Mouse (Mus musculus) adrenal gland, postnatal 14 days (tissue): ENCODE results near the gene Olfr506. TPM values are rescaled to one million over a fixed set of nuclear protein-coding genes. Genes with fewer than 3 reads are reported as not detected.
"Not testable (repeated sequence)": the region's sequence is repeated elsewhere in the genome, so short reads cannot be mapped to it uniquely, and the experiment has no call there.

Experiments used
- DNase-seq: peaks from one replicate; pipeline ENCODE4 v3.0.0; 2021; ENCODE audit warnings: mixed read lengths
- long read RNA-seq, 2 experiments: library from polyadenylated mRNA; stranded (forward); transcript quantifications; one replicate each; pipeline ENCODE4 v2.0.0; 2021
- total RNA-seq: library from RNA; stranded (reverse); gene quantifications from 2 replicates; pipeline ENCODE4 v1.2.3, GENCODE M21; 2021

The Olfr506 gene
- not detected in 2 replicates for total RNA-seq
- long read RNA-seq, experiment 1: 0 reads
- long read RNA-seq, experiment 2: 0 reads

DNA sequence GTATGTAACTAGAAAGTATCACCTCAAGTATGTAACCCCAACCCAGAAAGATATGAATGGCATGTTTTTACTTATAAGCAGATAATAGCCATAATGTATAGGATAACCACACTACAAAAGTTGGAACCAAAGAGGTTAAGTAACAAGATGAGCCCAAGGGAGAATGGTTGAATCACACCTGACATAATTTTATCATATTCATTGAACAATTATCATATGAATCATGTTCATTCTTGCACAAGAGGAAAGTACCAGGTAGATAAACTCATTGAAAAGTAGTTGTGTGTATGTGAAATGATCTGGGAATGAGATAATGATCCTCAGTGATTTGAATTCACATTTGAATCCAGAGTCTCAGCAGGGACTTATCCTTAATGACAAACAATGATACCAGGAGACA is at the start of gene Olfr506:
TSS of gene Olfr506 (plus strand) at position 301 of the 400 bp plus-strand sequence.
- no peak for DNase-seq

DNA sequence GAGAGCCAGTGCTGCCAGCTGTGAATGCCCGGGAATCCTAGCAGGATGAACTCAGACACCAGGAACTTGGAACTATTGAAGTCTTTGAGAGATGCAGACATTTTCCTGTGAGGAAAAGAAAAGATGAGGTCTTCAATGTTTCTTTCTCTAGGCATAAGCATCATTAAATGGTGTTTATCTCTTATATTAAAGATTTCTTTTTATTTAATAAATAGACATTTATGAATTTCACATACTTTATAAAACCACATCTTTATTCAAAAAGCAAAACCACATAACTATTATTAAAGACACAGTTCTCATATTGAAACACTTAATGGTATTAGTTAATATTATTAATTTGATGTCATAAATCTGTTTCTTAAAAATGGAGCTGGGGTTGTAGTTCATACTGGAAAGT is 44.9 kb upstream of the Olfr506 start, which contains the start of gene Olfr504:
TSS of gene Olfr504 (minus strand) at position 101 of the 400 bp plus-strand sequence.
- no peak for DNase-seq

- no peak for DNase-seq
Observed at GRCm38 (mm10) chr7:108589797-108590196, 20.8 kb upstream of the Olfr506 start.

GRCm38 (mm10) chr7:108601916-108602315 is 8.7 kb upstream of the Olfr506 start:
- DNase-seq: not testable (repeated sequence)

- no peak for DNase-seq
Observed at GRCm38 (mm10) chr7:108614110-108614509, 3.5 kb downstream of the Olfr506 start.

DNA sequence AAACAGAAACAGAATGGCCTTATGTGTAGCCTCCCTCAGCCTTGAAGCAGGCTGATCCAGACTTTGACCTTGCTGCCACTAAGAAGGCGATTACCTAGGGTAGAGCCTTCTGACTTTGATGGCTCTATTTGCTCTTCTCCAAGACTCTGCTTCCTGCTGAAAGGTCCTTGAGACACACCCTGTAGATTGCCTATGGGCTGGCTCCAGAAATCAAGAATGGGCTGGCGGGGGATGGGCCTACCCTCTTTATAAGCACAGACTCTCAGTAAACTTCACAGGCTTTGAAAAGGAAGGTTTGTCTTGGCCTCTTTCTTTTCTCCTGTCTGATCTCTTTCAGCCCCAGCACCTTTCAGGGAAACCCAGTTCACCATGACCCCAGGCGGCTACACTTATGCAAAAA is 6.2 kb downstream of the Olfr506 start:
- not testable (repeated sequence) for DNase-seq

DNA sequence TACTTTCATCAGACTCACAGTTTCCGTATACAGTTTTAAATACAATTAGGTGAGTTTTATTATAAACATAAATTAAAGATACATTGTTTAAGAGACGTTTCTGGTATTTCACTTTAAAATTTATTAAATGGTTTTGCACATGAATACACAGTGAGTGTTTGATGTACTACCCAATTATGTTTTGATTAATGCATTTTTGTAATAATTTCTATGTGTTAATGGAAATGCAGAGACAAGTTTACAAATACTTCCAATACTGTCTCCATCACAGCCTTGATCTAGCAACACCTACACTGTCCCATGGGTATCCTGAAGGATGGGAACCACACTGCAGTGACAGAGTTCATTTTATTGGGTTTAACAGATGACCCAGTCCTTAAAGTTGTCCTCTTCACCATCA is 10.9 kb downstream of the Olfr506 start, which contains the start of gene Olfr507:
TSS of gene Olfr507 (plus strand) at position 301 of the 400 bp plus-strand sequence.
- DNase-seq: no peak

GRCm38 (mm10) chr7:108629694-108630093 is 19.1 kb downstream of the Olfr506 start, which contains the start of gene Olfr508:
Olfr508 (plus strand) TSS chr7:108629994.
- no peak for DNase-seq

- no peak for DNase-seq
Observed at GRCm38 (mm10) chr7:108651806-108652205, 41.2 kb downstream of the Olfr506 start, which contains the start of gene Olfr509. Olfr509 (minus strand) TSS chr7:108651906.

- no peak for DNase-seq
Observed at GRCm38 (mm10) chr7:108662419-108662818, 51.8 kb downstream of the Olfr506 start.

Other genes with a start within 250 kb of the Olfr506 start
- gene Olfr494, start 245.5 kb upstream of the Olfr506 start, total RNA-seq: not detected in 2 replicates
- gene Olfr495, start 217.6 kb upstream of the Olfr506 start, total RNA-seq: not detected in 2 replicates
- not detected in 2 replicates for gene Olfr497, start 190.4 kb upstream of the Olfr506 start, total RNA-seq
- gene Olfr498, start 145.5 kb upstream of the Olfr506 start, total RNA-seq: not detected in 2 replicates
- not detected in 2 replicates for gene Olfr502, start 85.7 kb upstream of the Olfr506 start, total RNA-seq
- not detected in 2 replicates for gene Olfr503, start 66.3 kb upstream of the Olfr506 start, total RNA-seq
- gene Olfr504, start 45.0 kb upstream of the Olfr506 start, total RNA-seq: not detected in 2 replicates
- not detected in 2 replicates for gene Olfr507, start 11.0 kb downstream of the Olfr506 start, total RNA-seq
- gene Olfr508, start 19.2 kb downstream of the Olfr506 start, total RNA-seq: not detected in 2 replicates
- not detected in 2 replicates for gene Olfr509, start 41.1 kb downstream of the Olfr506 start, total RNA-seq
- not detected in 2 replicates for gene Olfr510, start 55.6 kb downstream of the Olfr506 start, total RNA-seq
- not detected in 2 replicates for gene Olfr512, start 102.5 kb downstream of the Olfr506 start, total RNA-seq
- gene Olfr513, start 140.2 kb downstream of the Olfr506 start, total RNA-seq: not detected in 2 replicates
- gene Olfr514, start 215.2 kb downstream of the Olfr506 start, total RNA-seq: not detected in 2 replicates
- gene Olfr516, start 239.7 kb downstream of the Olfr506 start, total RNA-seq: not detected in 2 replicates